Mouse (Mus musculus): Measurements from ENCODE around the gene Perp. TPM values are rescaled to one million over a fixed set of nuclear protein-coding genes. Genes with fewer than 3 reads are reported as not detected.
A peak's percentile ranks its signal among the peaks of the same experiment; 100 is the strongest.

The Perp gene
- total RNA-seq (2014; rRNA removed; ENCODE audit: low replicate concordance): 497 and 547 TPM in 2 replicates
- 391 and 395 TPM in 2 replicates for polyA plus RNA-seq (2015; fragmentation: Nextera tagmentation; extraction: Ambion mirVana)

DNA sequence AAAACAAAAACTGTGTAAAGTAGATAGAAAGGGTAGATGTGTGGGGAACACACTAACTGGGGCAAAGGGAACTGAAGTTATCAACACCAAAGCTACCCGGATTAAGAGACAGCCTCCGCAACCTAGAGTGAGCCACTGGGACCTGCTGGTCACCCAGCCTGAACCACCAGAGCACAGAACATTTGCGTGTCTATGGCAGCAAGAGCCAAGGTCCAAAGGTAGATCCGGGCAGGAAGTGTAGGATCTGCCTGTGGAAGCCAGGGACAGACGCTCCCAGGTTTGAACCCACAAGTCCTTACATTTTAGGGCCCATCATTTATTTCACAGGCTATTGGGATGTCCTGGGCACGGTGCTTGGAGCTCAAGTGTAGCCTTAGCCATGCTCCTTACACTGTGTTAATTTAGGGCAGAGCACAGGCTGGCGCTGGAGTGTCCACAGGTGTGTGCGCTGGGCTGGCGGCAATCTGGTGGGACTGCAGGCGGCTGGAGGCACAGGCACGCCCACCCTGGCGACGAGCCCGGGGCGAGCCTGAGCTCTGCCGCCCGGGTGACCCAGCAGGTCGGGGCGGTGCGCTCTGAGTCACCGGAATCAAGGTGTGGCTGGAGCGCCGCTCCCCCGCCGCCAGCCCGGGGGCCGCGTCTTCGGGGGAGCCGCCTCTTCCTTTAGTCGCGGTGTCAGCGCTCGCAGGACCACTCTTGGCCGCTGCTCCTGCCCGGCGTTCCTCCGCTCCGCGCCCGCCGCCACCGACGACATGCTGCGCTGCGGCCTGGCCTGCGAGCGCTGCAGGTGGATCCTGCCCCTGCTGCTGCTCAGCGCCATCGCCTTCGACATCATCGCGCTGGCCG, at the start of gene Perp:
Gene Perp, plus strand, starts transcription at position 580 of the 846 bp plus-strand sequence.
- Histone ChIP-seq H3K9ac (replicated peaks; ENCODE audit: low read depth, low read length) (peak within 1 kb of the TSS; percentile 62), H3K9me3 (replicated peaks; ENCODE audit: control insufficient read depth, low read length) (no peaks in the 10 kb centered on the region), H3K4me3 (ENCODE audit: low read depth, low read length) (peak within 1 kb of the TSS; percentile 64), H3K36me3 (replicated peaks; ENCODE audit: control insufficient read depth, insufficient read depth, low read length) (no peaks in the 10 kb centered on the region), H3K27ac (ENCODE audit: low read depth) (peak within 1 kb of the TSS; percentile 85), H3K27me3 (ENCODE audit: control insufficient read depth, insufficient read depth, low read length) (0 out of 2 replicates have a peak, but pooled peaks cover 5% of the 10 kb centered on the region), H3K4me2 (ENCODE audit: low read depth, low read length) (peak within 1 kb of the TSS; percentile 68), H3K4me1 (ENCODE audit: control insufficient read depth, insufficient read depth) (peaks cover 21% of the 10 kb centered on the region; the same call in 1 of the 2 replicates)
- WGBS: 4% methylated on average over 43 of the region's 54 CpGs
- no peak for TF ChIP-seq EP300 (IDR thresholded peaks at IDR 0.05; ENCODE audit: low read depth)
- TF ChIP-seq CTCF (IDR thresholded peaks at IDR 0.05; ENCODE audit: low read depth): no peak
- DNase-seq (ENCODE audit: low spot score): peak; percentile 68
- ATAC-seq (ENCODE audit: insufficient read depth, low read depth): peak; percentile 88

DNA sequence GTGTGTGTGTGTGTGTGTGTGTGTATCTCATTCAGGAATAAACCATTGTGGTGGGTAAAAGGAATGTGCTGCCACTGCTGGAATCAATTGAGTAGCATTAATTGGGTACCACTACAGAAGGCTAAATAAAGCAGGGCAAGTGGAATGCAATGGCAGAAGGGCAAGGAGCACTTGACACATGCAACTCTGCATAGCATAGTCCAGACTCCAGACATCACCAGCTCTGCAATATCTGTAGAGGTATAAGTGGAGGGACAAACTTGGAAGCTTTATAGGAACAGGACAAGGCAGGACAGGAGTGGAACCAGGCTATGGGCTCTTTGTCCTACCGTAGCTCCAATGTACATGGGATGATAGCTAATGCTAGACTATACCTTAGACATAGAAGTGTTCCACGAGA, 33.1 kb upstream of the Perp start:
- Histone ChIP-seq H3K36me3 (replicated peaks; ENCODE audit: control insufficient read depth, insufficient read depth, low read length) (no peaks in the 10 kb centered on the region), H3K9me3 (replicated peaks; ENCODE audit: control insufficient read depth, low read length) (no peaks in the 10 kb centered on the region), H3K4me2 (ENCODE audit: low read depth, low read length) (no peak overlapping the region), H3K4me3 (ENCODE audit: low read depth, low read length) (no peak overlapping the region), H3K4me1 (ENCODE audit: control insufficient read depth, insufficient read depth) (peaks cover 25% of the 10 kb centered on the region), H3K27me3 (ENCODE audit: control insufficient read depth, insufficient read depth, low read length) (no peaks in the 10 kb centered on the region), H3K27ac (ENCODE audit: low read depth) (0 out of 2 replicates have a peak overlapping the region, but pooled peaks have one; percentile 3), H3K9ac (replicated peaks; ENCODE audit: low read depth, low read length) (no peak overlapping the region)
- WGBS: 32% methylated on average over 2 of the region's 2 CpGs
- DNase-seq (ENCODE audit: low spot score) (no peak), ATAC-seq (ENCODE audit: insufficient read depth, low read depth) (peak; percentile 51)
- no peak for TF ChIP-seq EP300 (IDR thresholded peaks at IDR 0.05; ENCODE audit: low read depth)
- TF ChIP-seq CTCF (IDR thresholded peaks at IDR 0.05; ENCODE audit: low read depth): no peak

DNA sequence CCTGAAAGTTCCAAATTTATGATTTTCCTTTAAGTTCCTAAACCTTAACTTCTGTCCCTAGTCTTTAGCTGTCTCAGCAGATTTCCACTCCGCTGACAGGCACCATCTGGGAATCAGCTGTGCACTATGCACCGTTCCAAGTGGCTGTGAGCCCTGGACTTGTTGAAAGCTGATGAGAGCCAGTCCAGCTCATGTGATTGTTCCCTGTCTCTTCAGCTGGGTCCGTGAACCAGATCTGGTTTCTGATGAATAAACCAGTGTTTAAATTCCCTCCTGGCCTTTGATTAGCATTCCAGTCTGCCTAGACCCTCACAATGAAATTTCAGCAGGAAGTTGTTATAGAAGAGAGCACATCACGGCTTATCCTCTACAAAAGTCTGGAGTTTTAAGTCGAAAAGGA, 28.3 kb upstream of the Perp start:
- no peaks in the 10 kb centered on the region for H3K27me3 ChIP-seq (ENCODE audit: control insufficient read depth, insufficient read depth, low read length)
- no peak overlapping the region for H3K9ac ChIP-seq (replicated peaks; ENCODE audit: low read depth, low read length)
- DNase-seq (ENCODE audit: low spot score) (peak; percentile 39), ATAC-seq (ENCODE audit: insufficient read depth, low read depth) (peak; percentile 85)
- H3K4me3 ChIP-seq (ENCODE audit: low read depth, low read length): no peak overlapping the region
- 29% methylated on average over 5 of the region's 5 CpGs for WGBS
- no peaks in the 10 kb centered on the region for H3K36me3 ChIP-seq (replicated peaks; ENCODE audit: control insufficient read depth, insufficient read depth, low read length)
- no peak overlapping the region for H3K27ac ChIP-seq (ENCODE audit: low read depth)
- H3K4me1 ChIP-seq (ENCODE audit: control insufficient read depth, insufficient read depth): peaks cover 28% of the 10 kb centered on the region
- H3K4me2 ChIP-seq (ENCODE audit: low read depth, low read length): no peak overlapping the region
- peak; percentile 46; the same call in 1 of the 2 replicates for TF ChIP-seq EP300 (IDR thresholded peaks at IDR 0.05; ENCODE audit: low read depth)
- no peak for TF ChIP-seq CTCF (IDR thresholded peaks at IDR 0.05; ENCODE audit: low read depth)
- no peaks in the 10 kb centered on the region for H3K9me3 ChIP-seq (replicated peaks; ENCODE audit: control insufficient read depth, low read length)

DNA sequence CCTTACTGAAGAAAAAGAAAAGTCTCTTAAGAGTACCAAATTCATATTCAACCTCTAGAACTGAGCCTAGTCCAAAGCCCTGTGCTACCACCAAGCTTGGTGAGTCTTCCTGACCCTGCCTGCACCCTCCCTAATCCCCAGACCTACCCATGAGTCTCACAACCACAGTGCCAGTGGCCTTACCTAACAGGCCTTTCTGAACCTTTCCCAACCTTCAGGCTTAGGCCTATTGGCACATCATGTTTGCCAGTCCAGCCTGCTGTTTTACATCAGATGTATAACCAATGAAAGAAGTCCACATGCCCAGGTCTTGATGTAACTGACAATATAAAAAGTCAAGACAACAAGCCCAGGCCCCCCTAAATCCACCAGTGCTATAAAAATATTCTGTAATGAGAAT, 19.7 kb upstream of the Perp start:
- H3K36me3 ChIP-seq (replicated peaks; ENCODE audit: control insufficient read depth, insufficient read depth, low read length): no peaks in the 10 kb centered on the region
- no peak for ATAC-seq (ENCODE audit: insufficient read depth, low read depth)
- H3K9me3 ChIP-seq (replicated peaks; ENCODE audit: control insufficient read depth, low read length): no peaks in the 10 kb centered on the region
- no peaks in the 10 kb centered on the region for H3K27me3 ChIP-seq (ENCODE audit: control insufficient read depth, insufficient read depth, low read length)
- no peak overlapping the region for H3K27ac ChIP-seq (ENCODE audit: low read depth)
- TF ChIP-seq EP300 (IDR thresholded peaks at IDR 0.05; ENCODE audit: low read depth) (no peak), CTCF (IDR thresholded peaks at IDR 0.05; ENCODE audit: low read depth) (no peak)
- no peak overlapping the region for H3K9ac ChIP-seq (replicated peaks; ENCODE audit: low read depth, low read length)
- H3K4me2 ChIP-seq (ENCODE audit: low read depth, low read length): no peak overlapping the region
- no peaks in the 10 kb centered on the region for H3K4me1 ChIP-seq (ENCODE audit: control insufficient read depth, insufficient read depth)
- no peak overlapping the region for H3K4me3 ChIP-seq (ENCODE audit: low read depth, low read length)
- DNase-seq (ENCODE audit: low spot score): no peak

DNA sequence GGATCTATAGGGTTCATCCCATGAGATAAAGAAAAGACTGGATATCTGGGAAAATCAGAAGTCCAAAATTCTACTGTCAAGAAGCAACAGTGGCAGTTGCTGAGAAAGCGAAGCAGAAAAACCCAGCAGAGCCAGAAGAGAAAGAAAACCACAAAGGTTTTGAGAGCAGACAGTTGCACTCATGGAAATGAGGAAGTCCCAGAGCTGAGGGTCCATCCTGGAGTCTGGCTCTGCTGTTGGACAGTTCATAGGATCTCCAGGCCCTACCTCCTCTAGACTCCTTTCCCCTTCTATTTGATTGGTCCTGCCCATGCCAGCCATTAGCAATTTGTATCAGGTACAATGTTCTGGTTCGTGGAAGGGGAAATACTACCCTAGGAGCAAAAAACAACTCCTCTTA, 18.7 kb upstream of the Perp start:
- DNase-seq (ENCODE audit: low spot score): no peak
- WGBS: 76% methylated on average over 2 of the region's 2 CpGs
- TF ChIP-seq EP300 (IDR thresholded peaks at IDR 0.05; ENCODE audit: low read depth): no peak
- TF ChIP-seq CTCF (IDR thresholded peaks at IDR 0.05; ENCODE audit: low read depth): no peak

More for the DNA sequence above, 18.7 kb upstream of the Perp start:
- Histone ChIP-seq H3K9ac (replicated peaks; ENCODE audit: low read depth, low read length) (no peak overlapping the region), H3K36me3 (replicated peaks; ENCODE audit: control insufficient read depth, insufficient read depth, low read length) (no peaks in the 10 kb centered on the region), H3K4me3 (ENCODE audit: low read depth, low read length) (no peak overlapping the region), H3K27me3 (ENCODE audit: control insufficient read depth, insufficient read depth, low read length) (no peaks in the 10 kb centered on the region), H3K4me1 (ENCODE audit: control insufficient read depth, insufficient read depth) (no peaks in the 10 kb centered on the region), H3K27ac (ENCODE audit: low read depth) (no peak overlapping the region), H3K4me2 (ENCODE audit: low read depth, low read length) (no peak overlapping the region), H3K9me3 (replicated peaks; ENCODE audit: control insufficient read depth, low read length) (no peaks in the 10 kb centered on the region)
- ATAC-seq (ENCODE audit: insufficient read depth, low read depth): no peak
